Mouse (Mus musculus): ENCODE data around the gene Clic4. TPM values are rescaled to one million over a fixed set of nuclear protein-coding genes. Genes with fewer than 3 reads are reported as not detected.

Clic4 gene
- polyA plus RNA-seq, 1 experiment from 2014 or later: 147 TPM

DNA sequence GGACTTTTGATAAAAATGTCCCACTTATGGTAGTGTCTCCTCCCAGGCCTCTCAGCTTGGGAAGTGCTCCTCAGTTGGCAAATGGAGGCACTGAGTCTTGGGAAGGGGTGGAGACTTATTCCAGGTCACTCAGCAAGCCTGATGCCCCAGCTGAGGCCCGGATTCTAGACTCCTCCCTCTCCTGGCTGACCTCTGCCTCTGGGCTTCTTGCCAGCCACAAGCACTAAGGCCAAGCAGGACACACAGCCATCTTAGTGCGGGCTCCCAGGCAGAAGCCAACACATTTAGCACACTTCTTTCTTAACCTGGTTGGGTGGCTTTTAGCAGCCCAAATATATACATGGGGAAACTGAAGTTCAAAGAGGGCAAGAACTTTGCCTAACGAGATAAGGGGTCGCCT is 33.9 kb upstream of the Clic4 start:
- DNase-seq (ENCODE audit: low spot score) (no peak), ATAC-seq (replicated peaks; ENCODE audit: low FRiP score, low read depth) (no peak)
- TF ChIP-seq CTCF (IDR thresholded peaks at IDR 0.05; ENCODE audit: low read depth): no peak
- WGBS: 51% methylated on average over 4 of the region's 4 CpGs
- no peak overlapping the region for H3K4me3 ChIP-seq (replicated peaks; ENCODE audit: low read depth, low read length)
- no peaks in the 10 kb centered on the region for H3K36me3 ChIP-seq (ENCODE audit: insufficient read depth, low read length)
- no peak overlapping the region for H3K4me2 ChIP-seq (ENCODE audit: low read length)
- no peaks in the 10 kb centered on the region for H3K27me3 ChIP-seq (ENCODE audit: insufficient read depth, low read length)
- H3K27ac ChIP-seq: peak overlapping the region; percentile 42; the same call in 1 of the 2 replicates
- no peaks in the 10 kb centered on the region for H3K9me3 ChIP-seq (replicated peaks; ENCODE audit: low read length)
- peaks cover 17% of the 10 kb centered on the region for H3K4me1 ChIP-seq (replicated peaks; ENCODE audit: insufficient read depth, low read length)
- no peak overlapping the region for H3K9ac ChIP-seq (ENCODE audit: low read depth, low read length)

DNA sequence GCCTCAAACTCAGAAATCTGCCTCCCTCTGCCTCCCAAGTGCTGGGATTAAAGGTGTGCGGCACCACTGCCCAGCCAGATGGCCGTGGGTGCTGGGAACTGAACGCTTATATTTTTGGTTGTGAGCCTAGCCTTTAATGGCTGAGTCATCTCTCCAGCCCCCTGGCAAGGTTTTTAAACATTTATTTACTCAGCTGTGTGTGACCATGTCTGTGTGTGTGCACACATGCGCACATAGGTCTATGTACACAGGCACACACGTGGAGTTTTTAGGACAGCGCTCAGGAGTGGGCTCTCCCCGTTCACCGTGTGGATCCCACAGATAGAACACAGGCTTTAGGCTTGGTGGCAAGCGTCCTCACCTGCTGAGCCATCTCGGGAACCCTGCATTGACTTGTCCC is 29.6 kb upstream of the Clic4 start:
- ATAC-seq (replicated peaks; ENCODE audit: low FRiP score, low read depth): no peak
- Histone ChIP-seq H3K4me2 (ENCODE audit: low read length) (no peak overlapping the region), H3K9me3 (replicated peaks; ENCODE audit: low read length) (no peaks in the 10 kb centered on the region), H3K27me3 (ENCODE audit: insufficient read depth, low read length) (no peaks in the 10 kb centered on the region), H3K36me3 (ENCODE audit: insufficient read depth, low read length) (no peaks in the 10 kb centered on the region), H3K9ac (ENCODE audit: low read depth, low read length) (no peak overlapping the region), H3K4me1 (replicated peaks; ENCODE audit: insufficient read depth, low read length) (peaks cover 8% of the 10 kb centered on the region; the same call in 1 of the 2 replicates), H3K4me3 (replicated peaks; ENCODE audit: low read depth, low read length) (no peak overlapping the region), H3K27ac (no peak overlapping the region)
- TF ChIP-seq CTCF (IDR thresholded peaks at IDR 0.05; ENCODE audit: low read depth): no peak
- DNase-seq (ENCODE audit: low spot score): no peak
- WGBS: 79% methylated on average over 10 of the region's 10 CpGs

DNA sequence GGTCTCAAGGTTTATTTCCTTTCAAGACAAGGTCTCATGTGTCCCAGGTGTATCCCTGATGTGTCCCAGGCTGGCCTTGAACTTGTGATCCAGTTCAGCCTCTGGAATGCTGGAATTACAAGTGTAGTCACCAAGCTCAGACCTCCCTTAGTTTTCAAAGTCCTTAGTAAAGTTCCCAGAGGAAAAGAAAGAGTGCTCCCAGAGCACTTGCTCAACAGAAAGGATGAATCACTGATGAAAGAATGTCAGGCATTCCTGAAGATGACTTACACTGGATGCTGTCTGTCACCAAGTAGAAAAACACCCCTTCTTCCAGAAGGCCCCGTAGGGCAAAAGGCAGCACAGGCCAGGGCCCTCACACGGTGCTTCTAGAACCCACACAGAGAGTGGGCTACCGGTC is 28.6 kb upstream of the Clic4 start:
- no peak overlapping the region for H3K27ac ChIP-seq
- H3K9ac ChIP-seq (ENCODE audit: low read depth, low read length): no peak overlapping the region
- no peaks in the 10 kb centered on the region for H3K36me3 ChIP-seq (ENCODE audit: insufficient read depth, low read length)
- DNase-seq (ENCODE audit: low spot score): no peak
- WGBS: 71% methylated on average over 3 of the region's 3 CpGs
- no peak for TF ChIP-seq CTCF (IDR thresholded peaks at IDR 0.05; ENCODE audit: low read depth)
- H3K9me3 ChIP-seq (replicated peaks; ENCODE audit: low read length): no peaks in the 10 kb centered on the region
- H3K4me2 ChIP-seq (ENCODE audit: low read length): no peak overlapping the region
- no peak overlapping the region for H3K4me3 ChIP-seq (replicated peaks; ENCODE audit: low read depth, low read length)
- H3K27me3 ChIP-seq (ENCODE audit: insufficient read depth, low read length): no peaks in the 10 kb centered on the region
- no peak for ATAC-seq (replicated peaks; ENCODE audit: low FRiP score, low read depth)
- H3K4me1 ChIP-seq (replicated peaks; ENCODE audit: insufficient read depth, low read length): 0 out of 2 replicates have a peak, but pooled peaks cover 7% of the 10 kb centered on the region

DNA sequence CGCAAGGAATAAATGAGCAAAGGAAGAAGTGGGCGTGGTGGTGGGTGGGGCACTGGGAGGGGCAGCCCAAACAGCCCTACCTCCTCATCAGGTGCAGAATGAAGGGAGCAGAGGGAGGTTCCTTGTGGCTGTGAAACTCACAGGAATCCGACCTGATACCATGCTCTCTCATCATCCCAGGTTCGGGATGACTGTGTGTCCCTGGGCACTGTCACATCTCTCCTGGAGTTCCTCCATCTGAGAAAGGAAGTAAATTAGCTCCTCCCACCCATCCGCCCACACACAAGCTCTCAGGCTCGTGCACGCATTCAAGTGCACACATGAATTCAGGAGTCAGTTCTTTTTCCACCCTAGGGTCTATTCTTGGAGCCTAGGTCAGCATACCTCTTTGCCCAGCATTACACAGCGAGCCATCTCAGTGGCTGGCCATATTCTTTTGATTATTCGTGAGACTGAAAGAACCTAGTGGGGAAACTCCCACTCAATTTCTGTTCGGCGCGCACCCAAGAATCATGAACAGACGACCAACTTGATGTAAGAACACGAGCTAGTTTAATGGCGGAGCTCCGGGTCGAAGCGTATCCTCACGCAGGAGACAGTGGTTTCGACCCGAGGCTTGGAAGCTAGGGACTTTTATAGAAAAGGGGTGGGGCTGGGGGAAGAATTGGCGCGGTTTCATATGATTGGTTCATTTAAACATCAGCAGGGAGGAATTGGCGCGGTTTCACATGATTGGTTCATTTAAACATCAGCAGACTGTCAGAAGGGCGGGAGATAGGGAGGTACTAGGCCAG is 27.8 kb upstream of the Clic4 start:
- no peak overlapping the region for H3K27ac ChIP-seq
- no peak overlapping the region for H3K4me2 ChIP-seq (ENCODE audit: low read length)
- H3K9me3 ChIP-seq (replicated peaks; ENCODE audit: low read length): no peaks in the 10 kb centered on the region
- ATAC-seq (replicated peaks; ENCODE audit: low FRiP score, low read depth) (no peak), DNase-seq (ENCODE audit: low spot score) (no peak)
- H3K4me3 ChIP-seq (replicated peaks; ENCODE audit: low read depth, low read length): no peak overlapping the region
- TF ChIP-seq CTCF (IDR thresholded peaks at IDR 0.05; ENCODE audit: low read depth): no peak
- H3K9ac ChIP-seq (ENCODE audit: low read depth, low read length): no peak overlapping the region
- H3K4me1 ChIP-seq (replicated peaks; ENCODE audit: insufficient read depth, low read length): 0 out of 2 replicates have a peak, but pooled peaks cover 7% of the 10 kb centered on the region
- no peaks in the 10 kb centered on the region for H3K36me3 ChIP-seq (ENCODE audit: insufficient read depth, low read length)
- H3K27me3 ChIP-seq (ENCODE audit: insufficient read depth, low read length): no peaks in the 10 kb centered on the region
- WGBS: 87% methylated on average over 26 of the region's 26 CpGs

DNA sequence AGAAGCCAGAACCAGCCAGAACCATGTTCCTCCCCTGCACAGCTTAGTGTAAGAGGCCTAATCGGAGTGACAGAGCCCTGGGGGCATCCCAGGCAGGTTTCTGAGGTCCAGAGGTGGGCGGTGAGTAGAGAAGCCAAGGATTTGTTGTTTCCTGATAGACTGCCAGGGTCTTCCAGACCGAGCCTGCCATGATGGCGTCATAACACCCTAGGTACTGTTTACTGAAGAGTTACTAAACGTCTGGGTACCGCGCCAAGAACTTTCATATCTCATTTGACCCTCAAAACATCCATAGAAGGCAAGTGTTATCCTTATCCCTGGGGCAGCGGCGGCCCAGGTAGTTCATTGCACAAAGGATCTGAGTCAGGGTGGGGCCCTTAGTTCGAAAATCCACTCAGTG is 26.1 kb upstream of the Clic4 start:
- no peak overlapping the region for H3K27ac ChIP-seq
- ATAC-seq (replicated peaks; ENCODE audit: low FRiP score, low read depth) (no peak), DNase-seq (ENCODE audit: low spot score) (no peak)
- H3K4me3 ChIP-seq (replicated peaks; ENCODE audit: low read depth, low read length): no peak overlapping the region
- H3K36me3 ChIP-seq (ENCODE audit: insufficient read depth, low read length): no peaks in the 10 kb centered on the region
- TF ChIP-seq CTCF (IDR thresholded peaks at IDR 0.05; ENCODE audit: low read depth): no peak
- no peaks in the 10 kb centered on the region for H3K9me3 ChIP-seq (replicated peaks; ENCODE audit: low read length)
- WGBS: 85% methylated on average over 10 of the region's 10 CpGs
- no peak overlapping the region for H3K4me2 ChIP-seq (ENCODE audit: low read length)
- H3K4me1 ChIP-seq (replicated peaks; ENCODE audit: insufficient read depth, low read length): 0 out of 2 replicates have a peak, but pooled peaks cover 7% of the 10 kb centered on the region
- H3K27me3 ChIP-seq (ENCODE audit: insufficient read depth, low read length): no peaks in the 10 kb centered on the region
- H3K9ac ChIP-seq (ENCODE audit: low read depth, low read length): 0 out of 2 replicates have a peak overlapping the region, but pooled peaks have one; percentile 5

DNA sequence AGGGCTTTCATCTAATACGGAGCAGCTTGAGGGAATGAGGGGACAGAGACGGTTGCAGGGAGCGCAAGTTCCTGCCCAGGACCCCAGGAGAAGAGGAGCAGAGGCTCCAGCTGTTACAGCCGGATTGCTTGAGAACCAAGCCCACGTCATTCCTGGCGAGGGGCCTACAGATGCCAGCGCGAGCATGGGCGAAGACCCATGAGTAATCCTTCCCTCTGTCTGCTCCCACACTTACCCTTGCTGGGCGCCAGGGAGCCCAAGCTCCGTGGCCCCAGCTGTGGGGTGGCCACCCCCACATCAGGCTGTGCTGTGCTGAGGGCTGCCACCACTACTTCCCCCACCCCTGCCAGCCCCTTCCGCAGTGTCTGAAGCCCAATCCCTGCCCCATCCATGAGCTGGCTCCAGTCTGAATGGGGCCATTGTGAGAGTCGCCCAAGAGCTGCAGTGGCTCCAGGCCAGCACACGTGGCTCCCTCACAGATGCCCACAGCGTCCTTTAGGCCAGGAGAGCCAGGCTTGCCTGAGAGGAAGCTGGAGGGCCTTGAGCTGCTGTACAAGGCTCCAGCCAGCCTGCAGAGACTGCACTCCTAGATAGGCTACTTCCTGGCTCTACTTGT is 25.4 kb upstream of the Clic4 start:
- H3K9ac ChIP-seq (ENCODE audit: low read depth, low read length): 0 out of 2 replicates have a peak overlapping the region, but pooled peaks have one; percentile 5
- 73% methylated on average over 15 of the region's 15 CpGs for WGBS

More for the DNA sequence above, 25.4 kb upstream of the Clic4 start:
- H3K36me3 ChIP-seq (ENCODE audit: insufficient read depth, low read length): no peaks in the 10 kb centered on the region
- H3K4me1 ChIP-seq (replicated peaks; ENCODE audit: insufficient read depth, low read length): 0 out of 2 replicates have a peak, but pooled peaks cover 7% of the 10 kb centered on the region
- H3K27ac ChIP-seq: no peak overlapping the region
- H3K4me3 ChIP-seq (replicated peaks; ENCODE audit: low read depth, low read length): no peak overlapping the region
- H3K9me3 ChIP-seq (replicated peaks; ENCODE audit: low read length): no peaks in the 10 kb centered on the region
- TF ChIP-seq CTCF (IDR thresholded peaks at IDR 0.05; ENCODE audit: low read depth): no peak
- H3K4me2 ChIP-seq (ENCODE audit: low read length): no peak overlapping the region
- ATAC-seq (replicated peaks; ENCODE audit: low FRiP score, low read depth): no peak
- no peak for DNase-seq (ENCODE audit: low spot score)
- H3K27me3 ChIP-seq (ENCODE audit: insufficient read depth, low read length): no peaks in the 10 kb centered on the region

Data from kidney, postnatal 0 days (tissue).